Mouse (Mus musculus) megakaryocyte-erythroid progenitor cell, adult 5-6 weeks (primary cell): ENCODE measurements around the gene Arhgap25. TPM values are rescaled to one million over a fixed set of nuclear protein-coding genes. Genes with fewer than 3 reads are reported as not detected.
"Not testable (repeated sequence)": the region's sequence is repeated elsewhere in the genome, so short reads cannot be mapped to it uniquely, and the experiment has no call there.

ENCODE experiments used
- ATAC-seq: replicated peaks from 2 replicates; pipeline ENCODE4 v1.8.0; 2016; ENCODE audit warnings: mild to moderate bottlenecking, inconsistent platforms; ENCODE audit not compliant: severe bottlenecking, poor library complexity, low FRiP score, low TSS enrichment
- total RNA-seq, 2 experiments: library from RNA; stranded (forward) in 1 of 2; stranded (reverse) in 1 of 2; fragments of 200-1000, 215-1000 nt in 1 of 2; fragments of >200 nt in 1 of 2; fragmentation: Nextera tagmentation in 1 of 2; gene quantifications; 2 replicates each; pipeline ENCODE4 v1.2.3; 2014 to 2017

Arhgap25 gene
- total RNA-seq, 2 experiments from 2014 or later, result 4.4 to 8.5 TPM

- no peak for ATAC-seq
These were observed 5.6 kb upstream of the Arhgap25 start for GRCm38 (mm10) chr6:87538376-87539270.

GRCm38 (mm10) chr6:87537678-87538077 lies 4.6 kb upstream of the Arhgap25 start:
- ATAC-seq, result no peak

GRCm38 (mm10) chr6:87536270-87536669 lies 3.2 kb upstream of the Arhgap25 start:
- no peak for ATAC-seq

GRCm38 (mm10) chr6:87535651-87536050 lies 2.6 kb upstream of the Arhgap25 start:
- no peak for ATAC-seq

- ATAC-seq, result peak; percentile 52
These were observed 2.0 kb upstream of the Arhgap25 start for GRCm38 (mm10) chr6:87534855-87535575.

- no peak for ATAC-seq
These were observed 1.5 kb downstream of the Arhgap25 start for GRCm38 (mm10) chr6:87531456-87532015.

- no peak for ATAC-seq
These were observed 2.7 kb downstream of the Arhgap25 start for GRCm38 (mm10) chr6:87530386-87530785.

- peak; percentile 62 for ATAC-seq
These were observed 5.1 kb downstream of the Arhgap25 start for GRCm38 (mm10) chr6:87527846-87528557.

DNA sequence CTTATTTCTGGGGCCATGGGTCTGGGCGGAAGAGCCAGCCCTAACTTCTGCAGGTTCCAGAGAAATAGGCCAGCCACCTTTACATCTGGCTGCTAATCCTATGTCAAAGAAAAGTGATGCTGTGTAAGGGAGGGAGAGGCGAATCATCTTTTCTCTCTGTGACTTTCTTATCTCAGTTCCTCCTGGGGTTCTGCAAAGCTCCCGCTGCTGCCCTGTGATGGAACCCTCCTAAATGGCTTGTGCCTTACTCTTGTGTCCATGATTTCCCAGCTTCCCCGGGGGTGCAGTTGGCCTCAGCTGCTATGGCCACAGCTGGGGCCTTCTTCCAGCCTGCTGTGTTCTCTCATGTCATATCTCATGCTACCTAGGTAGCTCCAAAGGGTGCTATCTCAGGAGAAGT lies 5.7 kb downstream of the Arhgap25 start:
- peak; percentile 38 for ATAC-seq

DNA sequence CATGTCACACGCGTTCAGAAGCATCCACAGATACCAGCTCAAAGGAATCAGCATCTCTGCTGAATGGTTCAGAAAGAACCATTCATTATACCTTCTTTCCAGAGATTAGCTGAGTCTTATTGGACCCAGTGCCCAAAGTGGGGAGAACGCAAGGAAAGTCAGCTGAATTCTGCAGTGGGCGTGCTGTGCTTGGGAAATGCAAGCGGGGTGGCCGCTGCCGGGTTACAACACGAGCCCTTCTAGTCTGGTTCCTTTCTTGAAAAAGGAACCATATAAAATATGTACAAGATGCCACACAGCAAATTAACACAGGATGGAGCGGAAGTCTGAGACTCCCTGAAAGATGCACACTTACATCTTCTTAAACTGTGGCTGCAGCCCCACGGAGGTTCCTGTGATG lies 7.9 kb downstream of the Arhgap25 start:
- no peak for ATAC-seq

DNA sequence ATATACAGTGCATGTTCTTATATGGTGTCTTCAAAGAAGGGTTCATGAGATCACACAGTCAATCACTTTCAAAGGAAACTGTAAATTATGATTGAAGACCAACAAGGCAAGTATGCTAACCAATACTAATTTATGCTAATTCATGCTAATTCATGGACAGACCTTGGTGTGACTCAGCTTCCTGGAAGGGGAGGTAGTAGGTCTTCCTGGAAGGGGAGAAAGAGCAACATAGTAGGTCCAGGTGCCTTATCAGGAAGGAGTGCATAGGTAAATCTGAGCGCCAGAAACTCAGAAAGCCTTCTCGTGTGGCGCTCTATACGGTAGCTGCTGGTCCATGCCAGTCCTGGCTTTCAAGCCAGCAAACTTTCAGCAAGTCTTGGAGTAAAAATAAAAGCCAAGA lies 8.8 kb downstream of the Arhgap25 start:
- ATAC-seq, result no peak

GRCm38 (mm10) chr6:87523736-87524135 lies 9.3 kb downstream of the Arhgap25 start:
- no peak for ATAC-seq

GRCm38 (mm10) chr6:87523085-87523484 lies 10.0 kb downstream of the Arhgap25 start:
- no peak for ATAC-seq

- no peak for ATAC-seq
These were observed 10.8 kb downstream of the Arhgap25 start for GRCm38 (mm10) chr6:87522236-87522635.

GRCm38 (mm10) chr6:87521705-87522104 lies 11.4 kb downstream of the Arhgap25 start:
- not testable (repeated sequence) for ATAC-seq

DNA sequence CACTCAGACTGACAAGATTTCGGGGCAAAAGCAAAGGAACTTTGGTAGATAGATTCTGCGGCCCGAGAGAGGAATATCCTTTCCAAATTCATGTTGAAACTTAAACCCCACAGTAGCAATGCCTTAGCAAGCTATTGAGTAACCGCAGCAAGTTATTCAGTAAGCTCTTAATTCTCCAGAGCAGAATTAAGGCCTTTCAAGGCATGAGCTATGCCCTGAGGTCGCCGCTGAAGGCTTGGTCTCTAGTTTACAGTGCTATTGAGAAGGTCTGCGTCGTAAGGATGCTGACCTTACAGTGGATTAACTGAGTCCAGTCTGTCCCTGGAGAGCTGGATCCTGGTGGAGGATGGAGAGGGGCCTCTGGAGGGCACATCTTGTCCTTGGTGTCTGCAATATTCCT lies 12.5 kb downstream of the Arhgap25 start:
- no peak for ATAC-seq

- ATAC-seq, result 0 out of 2 replicates have a peak, but pooled peaks have one; percentile 45
These were observed 13.2 kb downstream of the Arhgap25 start for GRCm38 (mm10) chr6:87519809-87520208.

GRCm38 (mm10) chr6:87518622-87519021 lies 14.4 kb downstream of the Arhgap25 start:
- ATAC-seq, result no peak

DNA sequence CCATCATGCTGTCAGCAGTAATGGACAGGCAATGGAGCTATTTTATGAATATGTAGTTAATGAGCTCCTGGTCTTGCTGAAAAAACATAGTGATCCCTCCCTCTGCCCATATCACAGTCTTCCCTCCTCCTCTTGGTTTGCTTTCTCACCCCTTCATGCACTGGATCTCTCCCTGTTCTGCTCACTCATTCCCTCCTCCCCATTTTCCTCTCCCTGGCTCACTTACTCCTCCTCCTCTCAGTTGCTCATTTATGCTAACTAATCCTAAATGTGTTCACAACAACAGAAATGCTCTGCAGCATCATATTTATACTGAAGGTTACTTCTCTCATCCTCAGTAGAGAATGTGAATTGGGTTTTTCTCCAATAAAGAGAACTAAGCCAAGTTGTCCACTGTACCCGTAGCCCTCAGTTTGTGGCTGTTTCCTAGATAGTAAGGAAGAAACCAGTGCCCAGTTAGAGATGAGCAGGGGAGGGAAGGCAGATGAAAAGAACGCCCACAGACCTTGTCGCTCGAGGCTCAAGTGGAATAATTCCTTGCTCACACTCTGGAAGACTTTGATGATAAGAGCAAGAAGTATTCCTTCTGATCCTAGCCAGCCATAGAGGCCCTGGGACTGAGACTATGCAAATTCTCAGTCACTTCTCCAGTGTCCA lies 15.2 kb downstream of the Arhgap25 start:
- no peak for ATAC-seq
